ENCODE assay signal across 8 mouse cellular contexts in genomic region chr2:165900351-165901126, GRCm38 (mm10). TPM values are rescaled to one million over a fixed set of nuclear protein-coding genes. Genes with fewer than 3 reads are reported as not detected.
DNase-seq lines count a peak whose midpoint lies in the region; ATAC-seq and TF ChIP-seq lines count a peak whose summit lies in the region.

No protein-coding gene starts in this region.

- no peaks in the 10 kb centered on the region for H3K36me3 ChIP-seq in heart, embryonic 16.5 days (ENCODE audit: control insufficient read depth, insufficient read depth)
- no peaks in the 10 kb centered on the region for H3K36me3 ChIP-seq in liver, postnatal 0 days (replicated peaks; ENCODE audit: insufficient read depth, low read length)

- TF ChIP-seq CTCF in gastrocnemius, adult 2 months (IDR thresholded peaks at IDR 0.05): peak; percentile 39
- peak; percentile 10; the same call in 1 of the 2 replicates for TF ChIP-seq CTCF in liver, postnatal 0 days (IDR thresholded peaks at IDR 0.05; ENCODE audit: low read depth)

- 26% methylated on average over 23 of the region's 23 CpGs for WGBS in heart, embryonic 16.5 days
- 27% methylated on average over 23 of the region's 23 CpGs for WGBS in liver, postnatal 0 days (ENCODE audit: insufficient replicate concordance)

- H3K4me2 ChIP-seq in heart, embryonic 16.5 days (ENCODE audit: low read depth, low read length): peak overlapping the region; percentile 26
- peak overlapping the region; percentile 48 for H3K4me2 ChIP-seq in liver, postnatal 0 days (ENCODE audit: low read depth, low read length)

- H3K4me3 ChIP-seq in gastrocnemius, adult 2 months: peak overlapping the region; percentile 43
- no peak overlapping the region for H3K4me3 ChIP-seq in heart, embryonic 16.5 days (ENCODE audit: low read length)
- H3K4me3 ChIP-seq in liver, postnatal 0 days (ENCODE audit: low read depth, low read length): no peak overlapping the region

- H3K9me3 ChIP-seq in heart, embryonic 16.5 days (replicated peaks; ENCODE audit: control insufficient read depth, low read length): no peaks in the 10 kb centered on the region
- H3K9me3 ChIP-seq in liver, postnatal 0 days (ENCODE audit: low read length): no peaks in the 10 kb centered on the region

- intact Hi-C loops in gastrocnemius, adult 2 months (cut with DNase I): loop anchor here (1.0 kb wide), 1 partner anchor 74 kb away; no protein-coding TSS in a partner anchor
- intact Hi-C loops in gastrocnemius, postnatal 36 days (cut with DNase I): loop anchor here (2.0 kb wide), 1 partner anchor 74 kb away; no protein-coding TSS in a partner anchor

- peak overlapping the region; percentile 66 for H3K27ac ChIP-seq in gastrocnemius, adult 2 months
- peak overlapping the region; percentile 71 for H3K27ac ChIP-seq in heart, embryonic 16.5 days (ENCODE audit: low read length)
- H3K27ac ChIP-seq in liver, postnatal 0 days (ENCODE audit: low read depth): peak overlapping the region; percentile 60

- peak overlapping the region; percentile 55 for H3K9ac ChIP-seq in heart, embryonic 16.5 days (ENCODE audit: low read length)
- H3K9ac ChIP-seq in liver, postnatal 0 days (replicated peaks): no peak overlapping the region; the same call in 1 of the 2 replicates

- peak; percentile 55; the same call in 1 of the 2 replicates for ATAC-seq in heart, embryonic 16.5 days (replicated peaks; ENCODE audit: extremely low read depth, insufficient read depth, low FRiP score)
- ATAC-seq in liver, postnatal 0 days: no peak

- H3K27me3 ChIP-seq in heart, embryonic 16.5 days (ENCODE audit: control insufficient read depth, insufficient read depth, low read length): no peaks in the 10 kb centered on the region
- H3K27me3 ChIP-seq in liver, postnatal 0 days (ENCODE audit: insufficient read depth, low read length): no peaks in the 10 kb centered on the region

- DNase-seq in gastrocnemius, adult 2 months: no peak
- no peak for DNase-seq in gastrocnemius, postnatal 36 days
- DNase-seq in ZHBTc4 (ENCODE audit: low read depth, low spot score): peak; percentile 76
- no peak for DNase-seq in liver, postnatal 0 days
- DNase-seq in thymus, postnatal 36 days: no peak
- no peak for DNase-seq in urinary bladder, postnatal 25 days (ENCODE audit: low spot score)
- no peak for DNase-seq in gastrocnemius, postnatal 25 days

- H3K4me1 ChIP-seq in heart, embryonic 16.5 days (ENCODE audit: control insufficient read depth, insufficient read depth, low read length): peaks cover 15% of the 10 kb centered on the region
- peaks cover 32% of the 10 kb centered on the region for H3K4me1 ChIP-seq in liver, postnatal 0 days (ENCODE audit: insufficient read depth)

- no peak for TF ChIP-seq EP300 in liver, postnatal 0 days (IDR thresholded peaks at IDR 0.05; ENCODE audit: low read depth)

RNA-seq across cellular contexts. Expression of gene Zmynd8, which starts 1.7 kb away (rescaled TPM):
- 10 to 100 TPM; 13.1 to 23.3 TPM for total RNA-seq in gastrocnemius, adult 2 months (2021)
- 10 to 100 TPM; 12.7 to 17.3 TPM for total RNA-seq in gastrocnemius, postnatal 36 days (2021)
- 36.0 and 40.2 TPM in 2 replicates for polyA plus RNA-seq in heart, embryonic 16.5 days (2015; fragmentation: Nextera tagmentation; extraction: Ambion mirVana)
- 16.9 and 21.9 TPM in 2 replicates for polyA plus RNA-seq in liver, postnatal 0 days (2015; fragmentation: Nextera tagmentation; extraction: Ambion mirVana)
- 10 to 100 TPM; 17.1 to 18.4 TPM for total RNA-seq in gastrocnemius, postnatal 25 days (2021)
